Mouse (Mus musculus) frontal cortex, postnatal 14 days (tissue): ENCODE measurements around the gene Grk3.

Experiments used
- DNase-seq, 2 experiments: peaks; one replicate each; pipeline ENCODE4 v3.0.0; 2022; ENCODE audit warnings: low spot score in 2 of 2

Grk3 gene

DNA sequence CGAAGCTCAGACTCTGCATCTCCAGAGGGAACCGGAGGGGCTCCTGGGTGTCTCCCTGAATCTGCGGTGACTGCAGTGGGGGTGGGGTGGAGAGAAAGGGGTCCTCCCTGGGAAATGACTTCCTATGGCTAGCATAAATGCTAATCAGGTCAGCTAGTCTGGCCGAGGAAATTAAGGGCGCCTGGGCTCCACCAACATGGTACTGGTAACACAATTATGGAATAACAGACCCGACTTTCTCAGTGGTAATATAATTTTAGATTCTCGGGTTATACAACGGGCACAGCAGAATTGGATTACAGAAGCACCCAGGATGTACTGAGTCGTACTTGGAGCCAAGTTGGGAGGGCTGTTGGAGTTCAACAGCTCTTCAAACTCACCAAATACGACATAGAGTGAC lies 79.0 kb downstream of the Grk3 start:
- no peak for DNase-seq

DNA sequence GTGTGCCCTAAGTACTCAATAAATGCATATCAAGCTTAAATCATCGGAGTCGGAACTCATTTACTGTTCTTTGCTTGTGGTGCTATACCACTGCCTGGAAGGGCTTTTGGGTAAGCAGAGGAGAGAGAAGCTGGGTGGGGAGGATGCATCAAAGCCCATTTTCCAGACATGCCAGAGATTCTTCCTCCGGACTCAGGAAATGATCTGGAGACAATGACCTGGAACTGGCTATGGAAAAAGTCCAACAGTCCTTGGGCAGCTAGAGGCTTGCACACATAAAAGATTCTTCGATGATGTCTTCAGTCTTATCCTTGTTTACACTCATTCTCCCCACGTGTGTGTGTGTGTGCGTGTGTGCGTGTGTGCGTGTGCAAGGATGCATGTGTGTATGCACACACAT lies 80.2 kb downstream of the Grk3 start:
- DNase-seq, result no peak

DNA sequence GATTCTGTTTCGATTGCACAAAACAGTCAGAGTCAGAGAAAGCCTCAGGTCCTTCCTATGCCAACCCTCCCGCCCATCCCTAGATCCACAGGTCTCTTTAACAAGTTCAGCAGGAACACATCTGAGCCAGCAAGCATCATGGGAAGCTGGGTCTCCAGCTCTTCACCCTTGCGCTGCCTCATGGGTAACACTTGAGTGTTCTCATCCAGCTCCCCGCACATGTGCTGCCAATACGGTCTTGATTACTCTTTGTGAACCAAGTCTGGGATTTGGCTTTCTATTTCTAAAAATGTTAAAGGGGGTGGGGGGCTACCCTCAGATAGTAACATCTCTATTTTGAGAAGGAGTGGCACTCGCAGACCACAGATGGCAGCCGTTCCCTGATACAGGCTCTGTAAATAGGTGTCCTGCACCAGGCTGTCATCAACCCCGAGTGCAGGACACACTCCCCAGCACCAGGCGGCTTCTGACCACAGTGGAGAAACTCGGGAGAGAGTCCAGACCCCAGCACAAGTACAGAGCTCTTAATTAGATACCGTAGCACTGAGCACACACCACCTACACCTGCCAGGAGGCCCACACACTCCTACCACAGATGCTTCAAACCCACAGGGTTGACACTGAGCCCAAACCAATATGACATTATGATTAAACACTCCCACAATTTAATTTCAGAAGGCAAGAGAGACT lies 82.6 kb downstream of the Grk3 start:
- DNase-seq, result no peak

DNA sequence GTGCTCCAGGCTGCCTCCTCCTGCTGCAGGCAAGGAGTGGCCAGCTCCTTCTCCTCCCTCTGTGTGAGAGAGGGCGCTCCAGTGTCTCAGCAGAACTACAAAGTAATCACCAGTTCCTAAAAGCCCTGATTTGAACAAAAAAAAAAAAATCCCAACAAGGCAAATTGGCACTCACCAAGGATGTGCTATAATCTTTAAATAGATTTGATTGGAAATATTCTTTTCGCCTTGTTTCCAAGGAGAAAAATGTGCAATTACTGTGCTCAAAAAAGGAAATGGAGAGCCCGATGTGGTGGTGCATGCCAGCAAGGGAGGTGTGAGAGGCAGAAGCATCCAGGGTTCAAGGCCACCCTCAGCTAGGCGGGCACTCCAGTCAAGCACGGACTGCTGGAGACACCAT lies 83.7 kb downstream of the Grk3 start:
- no peak for DNase-seq

DNA sequence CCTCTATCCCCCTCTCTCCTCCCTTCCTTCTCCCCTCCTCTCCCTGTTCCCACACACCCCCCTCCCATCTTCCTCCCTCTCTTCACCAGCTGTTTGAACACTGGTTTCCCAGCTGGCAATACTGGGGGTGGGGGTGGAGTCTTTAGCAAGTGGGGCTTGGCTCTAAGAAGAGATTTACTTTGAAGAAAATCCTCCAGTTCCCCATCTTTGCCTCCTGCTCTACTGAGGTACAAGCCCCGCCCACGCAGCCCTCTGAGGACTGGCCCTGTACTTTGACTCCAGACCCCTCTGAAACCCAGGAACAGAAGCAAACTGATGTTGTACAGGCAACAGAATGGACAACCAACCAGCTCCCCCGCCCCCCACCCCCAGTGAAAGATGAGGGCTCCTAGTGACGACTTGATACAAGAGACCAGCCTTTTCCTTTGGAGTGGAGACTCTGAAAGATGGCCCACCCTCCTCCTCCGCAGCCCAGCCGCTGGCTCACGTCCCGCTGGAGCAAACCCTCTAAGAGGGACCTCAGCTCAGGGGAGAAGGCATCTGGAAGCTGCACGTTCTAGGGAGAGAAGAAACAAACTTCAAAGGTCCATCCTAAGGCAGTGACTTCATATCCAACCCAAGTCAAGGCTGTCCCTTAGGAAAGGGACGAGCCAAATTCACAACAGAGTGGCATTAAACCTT lies 87.2 kb downstream of the Grk3 start:
- DNase-seq, result no peak

DNA sequence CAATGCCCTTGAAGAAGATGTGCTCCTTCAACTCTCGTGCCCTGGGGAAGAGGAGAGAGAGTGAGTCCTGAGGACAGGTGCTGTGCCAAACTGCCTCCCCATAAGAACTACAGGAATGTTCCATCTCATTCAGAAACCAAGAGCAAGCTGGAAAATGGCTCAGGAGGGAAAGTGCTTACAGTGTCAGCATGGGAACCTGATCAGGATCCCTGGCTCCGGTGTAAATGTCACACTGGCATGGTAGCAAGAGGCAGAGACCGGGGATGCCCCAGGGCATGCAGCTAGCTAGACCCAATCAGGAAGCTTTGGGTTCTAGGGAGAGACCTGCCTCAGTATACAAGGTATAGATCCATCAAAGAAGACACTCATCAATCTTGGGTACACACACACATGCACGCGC lies 90.2 kb downstream of the Grk3 start:
- DNase-seq, result no peak

DNA sequence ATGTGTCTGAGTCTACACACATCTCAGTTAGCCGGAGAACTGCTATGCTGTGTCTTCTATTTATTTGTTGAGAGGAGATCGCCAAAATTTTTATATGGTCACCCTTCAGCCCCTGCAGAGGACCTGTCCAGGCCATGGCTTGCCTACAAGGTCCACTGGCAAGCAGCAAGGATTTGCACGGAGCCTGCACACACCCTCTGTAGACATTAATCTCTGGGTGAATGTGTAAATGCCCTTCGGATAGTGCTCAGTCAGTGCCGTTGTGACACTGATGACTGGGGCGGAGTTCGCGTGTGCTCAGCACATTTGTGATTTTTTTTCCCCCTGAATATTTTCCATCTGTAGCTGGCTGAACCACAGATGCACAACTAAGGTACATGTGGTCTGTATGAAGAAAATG lies 90.8 kb downstream of the Grk3 start:
- no peak for DNase-seq

DNA sequence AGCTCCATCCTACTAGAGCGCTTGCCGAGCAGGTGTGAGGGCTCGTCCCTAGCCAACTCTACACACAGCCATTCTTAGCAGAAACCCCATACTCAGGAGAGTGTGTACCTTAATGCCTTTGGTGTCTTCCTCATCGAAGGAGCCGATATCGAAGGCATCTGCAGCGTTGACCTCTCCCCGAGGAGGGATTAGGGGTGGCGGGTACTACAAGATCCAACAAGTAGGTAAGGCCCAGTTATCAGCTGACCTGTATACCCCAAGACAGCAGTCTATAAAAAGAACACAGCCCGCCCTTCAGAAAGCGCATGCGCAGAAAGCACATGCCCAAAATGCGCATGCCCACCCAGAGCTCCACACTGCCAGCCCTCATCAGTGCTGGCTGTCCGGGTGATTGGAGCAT lies 91.8 kb downstream of the Grk3 start:
- no peak for DNase-seq

DNA sequence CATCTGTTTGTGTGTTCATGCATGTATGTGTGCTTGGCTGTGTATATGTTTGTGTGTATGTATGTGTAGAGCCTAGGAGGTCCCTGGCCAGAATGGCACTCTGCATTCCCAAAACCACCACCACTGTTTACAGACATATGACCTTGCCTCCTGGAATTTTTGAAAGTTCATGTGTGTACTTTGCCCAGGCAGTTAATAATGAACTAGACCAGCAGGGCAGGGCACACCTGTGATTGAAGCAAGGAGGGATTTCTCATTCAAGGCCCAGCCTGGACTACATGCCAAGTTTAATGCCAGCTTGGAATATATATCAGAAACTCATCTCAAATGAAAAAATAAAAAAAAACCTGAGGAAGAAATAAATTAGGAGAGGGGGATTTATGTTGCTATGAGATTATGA lies 93.7 kb downstream of the Grk3 start:
- DNase-seq, result no peak

DNA sequence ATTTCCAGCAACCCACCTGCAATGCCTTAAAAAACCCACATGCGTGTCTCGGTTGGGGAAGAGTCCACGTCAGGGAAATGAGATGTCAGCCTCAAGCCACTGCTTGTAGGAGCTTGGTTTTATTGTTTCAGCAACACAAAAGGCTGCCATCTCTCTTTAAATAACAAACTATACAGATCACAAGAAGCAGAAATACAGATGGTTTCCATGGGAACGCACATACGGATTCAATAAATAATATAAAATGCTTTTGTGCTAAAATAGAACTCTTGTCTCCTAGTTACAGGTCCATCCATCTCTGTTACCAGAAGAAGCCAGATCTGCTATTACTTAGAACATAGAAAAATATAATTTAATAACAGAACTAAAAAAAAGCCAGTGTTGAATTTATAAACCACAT lies 105.2 kb downstream of the Grk3 start:
- DNase-seq, result no peak

DNA sequence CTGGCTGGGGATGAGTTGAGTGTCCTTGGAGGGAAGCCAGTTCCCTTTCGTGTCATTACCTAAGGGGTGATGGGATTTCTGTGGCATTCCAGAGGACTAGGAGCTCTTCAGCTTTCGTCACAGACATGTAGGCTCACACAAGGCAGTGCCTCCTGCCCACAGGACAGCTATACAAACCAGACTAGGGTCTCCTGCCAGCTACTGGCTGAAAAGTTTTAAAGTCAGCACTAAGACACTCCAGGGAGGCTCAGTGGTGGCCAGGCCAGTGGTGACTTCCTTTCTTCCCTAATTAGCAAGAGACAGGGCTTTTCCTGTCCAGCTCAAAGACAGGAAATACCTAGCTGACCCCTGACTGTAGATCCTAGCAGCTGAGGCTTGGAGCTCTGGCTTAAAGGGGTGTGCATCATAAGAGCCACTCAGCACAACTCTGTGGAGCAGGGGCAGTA lies 107.4 kb downstream of the Grk3 start:
- no peak for DNase-seq

DNA sequence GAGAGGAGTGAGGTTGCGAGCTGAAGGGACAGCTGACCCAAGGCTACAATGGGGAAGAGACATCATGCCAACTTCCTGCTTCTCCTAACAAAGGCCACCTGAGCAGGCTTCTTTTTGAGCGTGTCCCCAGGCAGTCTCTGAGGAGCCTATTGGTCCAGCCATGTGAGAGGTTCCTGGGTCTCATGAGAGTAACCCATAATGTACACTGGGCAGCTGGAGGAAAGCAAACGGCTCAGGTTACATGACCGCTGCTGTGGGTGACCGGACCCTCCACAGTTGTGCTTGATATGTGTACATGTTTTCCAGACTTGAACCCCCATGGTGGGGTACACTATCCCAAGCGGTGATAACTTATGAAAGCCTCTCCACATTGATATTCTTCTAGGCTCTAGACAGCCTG lies 108.1 kb downstream of the Grk3 start:
- no peak for DNase-seq

DNA sequence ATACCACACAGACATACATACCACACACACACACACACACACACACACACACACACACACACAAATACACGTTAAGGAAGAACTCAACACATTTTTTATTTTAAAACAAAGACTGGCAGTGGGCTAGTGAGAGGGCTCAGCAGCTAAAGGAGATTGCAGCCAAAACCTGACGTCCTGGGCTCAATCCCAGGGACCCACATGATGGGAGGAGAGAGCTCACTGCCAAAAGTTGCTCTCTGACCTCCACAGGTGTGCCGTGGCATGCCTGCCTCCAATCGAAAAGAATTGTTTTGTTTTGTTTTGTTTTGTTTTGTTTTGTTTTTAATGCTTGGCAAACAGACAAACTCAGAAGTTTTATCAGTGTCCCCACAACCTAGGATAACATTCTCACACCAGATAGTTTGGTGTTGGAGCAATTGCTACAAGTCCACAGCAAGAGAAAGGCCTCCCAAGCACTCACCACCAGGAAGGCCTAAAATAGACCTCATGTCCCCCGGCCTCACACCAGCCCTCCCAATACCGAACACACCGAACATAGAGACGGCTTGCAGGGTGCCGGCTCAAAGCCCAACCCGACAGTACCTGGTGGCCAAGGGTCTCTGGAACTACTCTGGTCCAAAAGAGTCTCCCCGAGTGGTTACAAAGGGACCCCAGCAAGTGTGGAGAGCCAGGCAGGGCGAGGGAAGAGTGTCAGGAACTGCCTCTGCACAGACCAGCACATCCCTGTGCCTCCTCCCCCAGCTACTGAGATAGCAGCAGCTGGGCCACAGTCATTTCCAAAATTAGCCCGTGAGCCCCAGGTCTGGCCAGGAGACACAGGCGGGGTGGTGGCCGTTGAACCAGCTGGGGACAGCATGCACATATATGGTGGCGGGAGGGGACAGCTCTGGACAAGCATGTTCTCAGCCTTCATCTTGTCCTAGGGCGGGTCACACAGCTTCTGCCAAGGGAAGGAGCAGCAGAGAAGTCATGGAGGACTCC lies 119.6 kb downstream of the Grk3 start, which contains the start of gene Myo18b:
Myo18b (minus strand) TSS at position 689 of the 981 bp plus-strand sequence.
- DNase-seq, result no peak

DNA sequence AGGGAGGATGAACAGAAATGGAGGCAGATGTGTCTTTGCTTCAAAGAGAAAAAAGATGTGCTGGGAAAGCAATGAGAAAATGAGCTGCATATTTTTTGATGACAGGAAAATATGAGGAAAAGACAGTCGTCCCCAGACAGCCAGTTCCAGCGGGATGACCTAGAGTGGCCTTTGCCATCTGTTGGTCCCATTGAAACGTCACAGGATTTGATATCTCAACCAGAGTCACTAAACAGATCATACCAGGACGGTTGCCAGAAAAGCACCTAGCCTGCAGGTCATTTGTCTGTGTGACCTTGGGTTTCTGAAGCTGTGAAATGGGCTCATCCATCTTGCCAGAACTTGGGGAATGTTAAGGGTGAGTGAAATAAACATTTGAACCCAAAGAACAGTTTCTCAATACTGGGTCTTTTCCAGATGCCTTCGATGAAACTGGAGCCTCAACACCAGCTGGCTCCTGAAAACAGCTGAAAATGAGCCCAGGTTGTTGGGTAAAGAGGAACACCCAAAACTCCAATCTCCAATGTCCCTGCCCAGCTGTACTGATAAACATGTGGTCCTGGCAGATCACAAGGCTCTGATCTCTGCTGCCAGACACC lies 122.0 kb downstream of the Grk3 start:
- no peak for DNase-seq

DNA sequence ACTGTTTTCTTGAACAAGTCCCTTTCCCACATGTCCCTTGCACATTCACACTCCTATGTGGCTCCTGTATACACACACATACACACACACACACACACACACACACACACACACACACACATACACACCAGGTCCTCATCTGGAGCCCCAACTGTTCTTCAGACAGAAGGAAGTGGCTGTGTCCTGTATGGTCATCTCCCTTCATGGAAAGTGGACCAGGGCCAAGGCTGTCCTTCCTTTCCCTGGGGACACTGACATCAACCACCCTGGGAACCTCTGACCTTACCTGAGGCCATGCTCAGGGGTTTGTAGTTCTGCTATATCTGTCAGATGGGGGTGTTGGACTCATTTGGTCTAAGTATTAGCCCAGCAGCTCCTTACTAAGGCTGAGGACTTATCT lies 123.2 kb downstream of the Grk3 start:
- no peak for DNase-seq

DNA sequence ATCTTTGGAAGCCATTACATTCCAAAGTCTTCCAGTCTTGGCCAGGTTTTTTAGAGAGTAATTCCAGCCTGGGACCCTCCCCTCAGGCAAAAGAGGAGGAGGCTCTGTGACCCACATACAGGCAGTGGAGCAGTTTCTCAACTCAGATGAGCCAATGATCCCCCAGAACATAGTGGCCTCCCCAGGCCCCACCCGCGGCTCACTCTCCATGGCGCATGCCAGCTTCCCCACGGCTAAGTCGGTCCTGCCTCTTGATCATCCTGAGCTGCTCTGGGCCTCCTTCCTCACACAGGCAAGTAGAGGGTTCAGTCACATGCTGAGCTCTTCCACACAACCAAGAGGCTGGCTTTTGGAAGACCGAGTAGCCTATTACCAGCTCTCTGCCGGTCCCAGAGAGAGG lies 126.9 kb downstream of the Grk3 start:
- no peak for DNase-seq

DNA sequence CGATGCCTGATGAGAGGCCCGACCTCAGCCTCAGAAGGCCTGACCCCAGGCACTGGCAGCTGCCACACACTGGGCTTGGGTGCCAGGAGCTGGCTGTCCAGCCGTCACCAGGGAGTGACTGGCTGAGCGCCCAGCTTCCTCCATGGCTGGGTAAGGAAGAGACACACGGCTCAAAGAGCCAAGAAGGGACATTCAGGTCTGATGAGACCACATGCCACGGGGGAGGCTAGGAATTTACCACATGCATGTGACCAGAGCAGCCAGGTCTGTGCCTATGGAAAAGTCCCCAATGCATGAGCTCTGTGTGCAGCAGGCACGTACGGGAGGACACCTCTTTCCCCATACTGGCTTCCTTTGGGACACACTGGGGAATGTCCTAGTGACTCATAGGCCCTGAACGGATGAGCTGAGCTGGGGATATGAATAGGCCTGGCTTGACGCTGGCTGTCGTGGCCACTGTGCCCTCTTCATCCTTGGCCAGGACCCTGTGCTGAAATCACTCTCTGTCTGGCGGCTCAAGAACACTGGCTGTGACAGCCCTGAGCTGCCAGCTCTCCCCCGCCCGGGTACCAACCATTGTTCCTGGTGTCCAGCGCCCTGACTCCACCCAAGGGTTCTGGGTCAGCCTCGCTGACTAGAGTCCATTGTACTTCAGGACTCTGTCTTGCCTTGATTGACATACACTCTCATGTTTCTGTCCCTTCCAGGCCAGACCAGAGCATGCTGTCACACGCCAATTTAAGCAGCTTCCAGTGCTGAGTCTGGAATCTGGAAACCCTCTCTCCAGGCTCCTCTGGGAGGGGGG lies 128.7 kb downstream of the Grk3 start:
- no peak for DNase-seq

DNA sequence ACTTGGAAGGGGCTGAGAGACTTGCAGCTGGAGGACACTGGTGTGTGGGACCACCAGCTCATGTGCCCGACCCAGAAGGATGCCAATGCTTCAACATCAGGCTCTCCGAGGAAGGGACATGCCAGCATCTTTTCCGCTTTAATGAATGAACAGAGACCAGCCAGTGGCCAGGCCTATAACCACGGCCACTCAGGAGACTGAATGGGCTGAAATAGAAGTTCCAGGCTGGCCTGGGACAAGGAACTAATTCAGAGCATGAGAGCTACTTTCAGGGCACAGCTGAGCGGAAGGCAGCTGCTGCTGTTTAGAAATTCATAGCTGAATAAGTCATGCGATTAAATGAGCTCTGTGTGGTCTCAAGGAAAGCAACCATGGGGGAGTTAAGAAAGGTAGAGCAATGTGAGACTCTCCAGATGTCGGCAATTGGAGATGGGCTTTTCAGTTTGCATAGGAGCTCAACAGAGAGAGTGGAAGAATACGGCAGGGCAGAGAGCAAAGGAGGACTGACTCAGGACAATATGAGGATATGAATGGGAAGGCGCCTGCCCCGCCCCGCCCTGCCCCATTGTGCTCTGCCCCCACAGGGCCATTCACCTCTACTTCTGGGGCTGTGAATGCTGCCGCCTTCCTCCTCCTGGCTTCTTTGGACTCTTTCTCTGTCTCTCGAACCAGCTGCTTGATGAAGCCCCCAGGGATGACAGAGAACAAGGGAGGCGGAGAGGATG lies 138.0 kb downstream of the Grk3 start:
- DNase-seq, result peak in 1 of 2 experiments; percentile 40

DNA sequence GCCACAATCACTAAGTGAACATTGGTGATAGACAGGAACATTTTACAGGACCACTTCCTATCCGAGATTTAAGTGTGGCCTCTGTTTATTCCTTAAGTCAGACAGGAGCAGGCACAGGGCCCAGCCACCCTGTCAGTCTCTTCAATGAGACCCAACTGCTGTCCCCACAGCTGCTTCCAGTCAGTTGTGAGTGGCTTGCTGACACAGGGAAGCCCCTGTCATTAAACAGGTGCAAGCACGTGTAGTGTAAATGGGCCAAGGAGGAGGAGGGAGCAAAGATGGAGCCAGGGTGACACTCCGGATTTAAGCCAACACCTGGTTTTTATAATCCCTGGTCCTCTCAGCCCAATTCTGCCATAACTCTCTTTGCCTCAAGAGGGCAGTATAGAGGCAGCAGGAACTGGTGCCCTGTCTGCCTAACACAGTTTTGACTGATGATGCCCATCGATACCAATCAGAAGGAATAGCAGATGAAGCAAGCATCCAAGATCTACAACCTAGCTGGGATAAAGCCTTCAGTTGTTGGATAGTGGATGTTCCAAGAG lies 138.7 kb downstream of the Grk3 start:
- peak in 1 of 2 experiments; percentile 42 for DNase-seq

DNA sequence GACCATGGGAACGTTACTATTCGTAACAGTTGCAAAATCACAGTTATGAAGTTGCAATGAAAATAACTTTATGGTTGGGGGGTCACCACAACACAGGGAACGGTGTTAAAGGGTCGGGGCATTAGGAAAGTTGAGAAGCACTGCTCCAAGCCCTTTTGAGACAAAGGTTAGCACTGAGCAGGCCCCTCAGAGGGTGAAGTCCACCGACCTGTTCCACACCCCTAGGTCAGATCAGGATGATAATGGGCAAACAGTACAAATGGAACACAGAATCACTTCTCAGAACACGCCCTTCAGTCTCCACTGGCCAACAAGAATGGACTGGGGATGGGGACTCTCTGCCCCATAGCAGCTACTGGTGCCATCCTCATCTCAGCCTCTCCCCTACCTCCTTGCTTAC lies 142.6 kb downstream of the Grk3 start:
- no peak for DNase-seq
